Mouse (Mus musculus) lung, adult 2 months (tissue): ENCODE measurements around the gene Prss56.

Experiments
- CTCF ChIP-seq: fragments of 200-500 bp; IDR thresholded peaks from 2 replicates; pipeline ENCODE4 v1.5.1; 2011; ENCODE audit warnings: mild to moderate bottlenecking, low read length, control low read depth; ENCODE audit not compliant: insufficient read depth
- POLR2A ChIP-seq: fragments of 200-500 bp; IDR thresholded peaks from 2 replicates; pipeline ENCODE4 v1.6.1; 2011; ENCODE audit warnings: low read depth, mild to moderate bottlenecking, control low read depth, low read length, borderline replicate concordance; ENCODE audit errors: extremely low read depth

DNA sequence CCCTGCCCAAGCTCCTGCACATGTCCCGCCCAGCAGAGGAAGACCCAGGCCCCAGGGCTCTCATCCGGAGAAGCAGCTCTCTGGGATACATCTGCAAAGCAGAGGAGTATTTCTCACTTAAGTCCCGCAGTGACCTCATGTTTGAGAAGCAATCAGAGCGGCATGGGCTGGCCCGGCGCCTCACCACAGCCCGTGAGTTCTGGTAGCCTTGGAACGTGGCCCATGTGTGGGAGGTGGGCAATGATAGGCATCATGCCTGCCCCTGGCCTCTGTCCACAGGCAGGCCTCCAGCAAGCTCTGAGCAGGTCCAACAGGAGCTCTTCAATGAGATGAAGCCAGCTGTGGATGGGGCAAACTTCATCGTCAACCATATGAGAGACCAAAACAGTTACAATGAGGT, 14.2 kb downstream of the Prss56 start:
- TF ChIP-seq CTCF (no peak), POLR2A (no peak)
